Mouse (Mus musculus): Measurements from ENCODE around the gene Fam19a4. TPM values are rescaled to one million over a fixed set of nuclear protein-coding genes. Genes with fewer than 3 reads are reported as not detected.

Gene Fam19a4
- polyA plus RNA-seq, 1 experiment from 2014 or later: 8.0 TPM

DNA sequence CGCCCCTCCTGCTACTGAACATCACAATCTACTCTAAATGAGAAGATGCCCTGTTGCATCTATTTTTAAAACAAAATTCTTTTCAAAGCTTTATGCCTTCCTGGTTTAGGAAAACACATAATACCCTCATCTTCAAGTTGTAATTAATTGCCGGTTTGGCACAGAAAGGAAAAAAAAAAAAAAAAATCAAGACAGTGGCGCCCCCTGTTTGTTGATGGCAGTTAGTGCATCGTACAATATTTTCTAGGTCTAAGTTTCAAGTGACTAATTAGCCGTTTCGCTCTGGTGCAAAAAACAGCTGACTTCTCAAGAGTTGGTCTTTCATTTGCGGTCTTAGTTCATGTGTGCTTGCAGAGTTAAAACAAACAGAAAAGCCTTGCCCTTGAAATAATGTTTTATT is 207.1 kb downstream of the Fam19a4 start:
- no peak overlapping the region for H3K4me3 ChIP-seq (replicated peaks; ENCODE audit: low read depth, low read length)
- no peaks in the 10 kb centered on the region for H3K36me3 ChIP-seq (ENCODE audit: control insufficient read depth, insufficient read depth, low read length)
- WGBS: 74% methylated on average over 7 of the region's 7 CpGs
- DNase-seq: no peak
- no peaks in the 10 kb centered on the region for H3K27me3 ChIP-seq (ENCODE audit: control insufficient read depth, insufficient read depth, low read length)
- no peaks in the 10 kb centered on the region for H3K4me1 ChIP-seq (ENCODE audit: control insufficient read depth, insufficient read depth, low read length)
- no peak for ATAC-seq (ENCODE audit: low FRiP score, low TSS enrichment)
- H3K27ac ChIP-seq (replicated peaks; ENCODE audit: low read depth, low read length): no peak overlapping the region
- H3K9me3 ChIP-seq (ENCODE audit: control insufficient read depth, low read length): no peaks in the 10 kb centered on the region
- no peak overlapping the region for H3K9ac ChIP-seq (replicated peaks; ENCODE audit: low read length)
- H3K4me2 ChIP-seq (ENCODE audit: low read length): no peak overlapping the region

DNA sequence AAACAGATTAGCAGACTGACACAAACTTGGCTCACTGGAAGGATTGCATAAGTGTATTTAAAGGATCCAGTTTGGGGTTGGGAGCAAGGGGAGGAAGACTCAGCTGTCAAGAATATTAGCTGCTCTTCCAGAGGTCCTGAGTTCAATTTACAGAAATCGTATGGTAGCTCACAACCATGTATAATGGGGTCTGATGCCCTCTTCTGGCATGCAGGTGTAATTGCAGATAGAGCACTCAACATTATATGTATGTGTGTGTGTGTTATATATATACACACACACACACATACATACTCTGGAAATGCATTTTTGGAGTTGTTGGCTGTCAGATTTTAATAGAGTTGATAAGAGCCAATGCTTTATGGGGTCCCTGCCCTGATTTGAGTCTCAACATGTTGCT is 216.3 kb downstream of the Fam19a4 start:
- peak; percentile 11 for DNase-seq
- Histone ChIP-seq H3K27me3 (ENCODE audit: control insufficient read depth, insufficient read depth, low read length) (no peaks in the 10 kb centered on the region), H3K27ac (replicated peaks; ENCODE audit: low read depth, low read length) (no peak overlapping the region), H3K9me3 (ENCODE audit: control insufficient read depth, low read length) (no peaks in the 10 kb centered on the region), H3K9ac (replicated peaks; ENCODE audit: low read length) (no peak overlapping the region), H3K4me2 (ENCODE audit: low read length) (no peak overlapping the region), H3K4me3 (replicated peaks; ENCODE audit: low read depth, low read length) (no peak overlapping the region), H3K36me3 (ENCODE audit: control insufficient read depth, insufficient read depth, low read length) (no peaks in the 10 kb centered on the region), H3K4me1 (ENCODE audit: control insufficient read depth, insufficient read depth, low read length) (no peaks in the 10 kb centered on the region)
- WGBS: 27% methylated on average over 1 of the region's 1 CpGs
- ATAC-seq (ENCODE audit: low FRiP score, low TSS enrichment): no peak

DNA sequence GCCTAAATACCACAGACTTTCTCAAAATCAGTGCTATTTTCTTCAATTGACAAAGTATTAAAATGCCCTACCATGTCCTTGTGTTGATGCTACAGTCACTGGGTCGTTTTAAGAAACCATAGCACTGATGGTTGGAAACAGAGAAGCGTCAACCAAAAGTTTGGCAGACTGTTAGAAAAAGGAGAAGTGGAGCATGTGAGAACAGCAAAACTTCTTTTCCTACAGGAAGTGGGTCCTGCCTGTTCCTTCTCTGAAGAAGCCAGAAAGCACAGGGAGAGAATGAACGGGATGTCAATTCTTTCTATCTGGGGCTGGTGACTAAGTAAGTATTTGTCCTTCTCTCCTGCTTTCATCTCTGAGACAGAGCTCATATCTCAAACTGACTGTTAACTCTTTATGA is 219.6 kb downstream of the Fam19a4 start:
- Histone ChIP-seq H3K27ac (replicated peaks; ENCODE audit: low read depth, low read length) (no peak overlapping the region), H3K9me3 (ENCODE audit: control insufficient read depth, low read length) (no peaks in the 10 kb centered on the region), H3K36me3 (ENCODE audit: control insufficient read depth, insufficient read depth, low read length) (no peaks in the 10 kb centered on the region), H3K4me1 (ENCODE audit: control insufficient read depth, insufficient read depth, low read length) (no peaks in the 10 kb centered on the region), H3K9ac (replicated peaks; ENCODE audit: low read length) (no peak overlapping the region), H3K27me3 (ENCODE audit: control insufficient read depth, insufficient read depth, low read length) (no peaks in the 10 kb centered on the region), H3K4me2 (ENCODE audit: low read length) (no peak overlapping the region), H3K4me3 (replicated peaks; ENCODE audit: low read depth, low read length) (no peak overlapping the region)
- whole genome bisulfite sequencing: 86% methylated on average over 3 of the region's 3 CpGs
- ATAC-seq (ENCODE audit: low FRiP score, low TSS enrichment) (no peak), DNase-seq (no peak)

DNA sequence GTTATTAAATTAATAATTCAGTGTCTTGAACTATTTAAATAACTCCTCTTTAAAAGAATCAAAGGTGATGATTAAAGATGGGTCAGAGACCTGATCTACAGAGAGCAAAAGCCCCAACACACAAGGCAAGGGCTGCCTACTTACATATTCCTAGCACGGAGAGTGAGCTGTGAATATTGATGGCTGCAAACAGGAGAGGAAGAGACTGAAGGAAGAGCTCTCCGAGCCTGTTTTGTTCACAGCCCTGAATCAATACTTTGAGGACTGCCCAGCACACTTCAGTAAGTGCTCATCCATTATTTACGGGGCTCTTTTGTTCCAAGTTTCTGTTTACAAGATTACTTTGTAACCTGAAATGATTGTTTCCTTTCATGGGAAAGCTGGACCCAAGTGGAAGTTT is 233.6 kb downstream of the Fam19a4 start:
- ATAC-seq (ENCODE audit: low FRiP score, low TSS enrichment) (no peak), DNase-seq (peak; percentile 63)
- H3K27me3 ChIP-seq (ENCODE audit: control insufficient read depth, insufficient read depth, low read length): no peaks in the 10 kb centered on the region
- H3K4me2 ChIP-seq (ENCODE audit: low read length): no peak overlapping the region
- no peaks in the 10 kb centered on the region for H3K4me1 ChIP-seq (ENCODE audit: control insufficient read depth, insufficient read depth, low read length)
- no peak overlapping the region for H3K27ac ChIP-seq (replicated peaks; ENCODE audit: low read depth, low read length)
- H3K36me3 ChIP-seq (ENCODE audit: control insufficient read depth, insufficient read depth, low read length): no peaks in the 10 kb centered on the region
- H3K4me3 ChIP-seq (replicated peaks; ENCODE audit: low read depth, low read length): no peak overlapping the region
- 23% methylated on average over 3 of the region's 3 CpGs for WGBS
- no peak overlapping the region for H3K9ac ChIP-seq (replicated peaks; ENCODE audit: low read length)
- H3K9me3 ChIP-seq (ENCODE audit: control insufficient read depth, low read length): no peaks in the 10 kb centered on the region

DNA sequence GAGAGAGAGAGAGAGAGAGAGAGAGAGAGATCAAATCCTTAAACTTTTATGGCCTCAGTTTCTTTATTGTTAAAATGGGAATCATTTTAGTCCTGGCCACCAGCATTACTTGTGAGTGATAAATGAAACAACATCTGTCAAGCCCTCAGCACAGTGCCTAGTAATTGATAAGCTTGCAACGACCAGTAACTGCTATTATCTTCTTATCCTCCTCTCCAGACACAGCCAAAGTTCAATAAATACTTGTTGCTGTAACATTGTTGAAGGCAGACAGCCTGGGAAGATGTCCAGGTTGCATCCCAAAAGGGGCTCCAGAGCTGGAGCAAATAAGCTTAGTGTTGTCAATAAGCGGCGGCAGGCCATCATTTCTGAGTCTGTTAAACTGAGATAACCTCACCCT is 257.2 kb downstream of the Fam19a4 start:
- H3K9ac ChIP-seq (replicated peaks; ENCODE audit: low read length): no peak overlapping the region
- no peaks in the 10 kb centered on the region for H3K4me1 ChIP-seq (ENCODE audit: control insufficient read depth, insufficient read depth, low read length)
- 75% methylated on average over 3 of the region's 3 CpGs for WGBS
- H3K4me2 ChIP-seq (ENCODE audit: low read length): no peak overlapping the region
- H3K27me3 ChIP-seq (ENCODE audit: control insufficient read depth, insufficient read depth, low read length): no peaks in the 10 kb centered on the region
- no peaks in the 10 kb centered on the region for H3K9me3 ChIP-seq (ENCODE audit: control insufficient read depth, low read length)
- H3K36me3 ChIP-seq (ENCODE audit: control insufficient read depth, insufficient read depth, low read length): no peaks in the 10 kb centered on the region
- H3K27ac ChIP-seq (replicated peaks; ENCODE audit: low read depth, low read length): no peak overlapping the region
- no peak overlapping the region for H3K4me3 ChIP-seq (replicated peaks; ENCODE audit: low read depth, low read length)
- peak; percentile 14 for DNase-seq
- ATAC-seq (ENCODE audit: low FRiP score, low TSS enrichment): no peak

DNA sequence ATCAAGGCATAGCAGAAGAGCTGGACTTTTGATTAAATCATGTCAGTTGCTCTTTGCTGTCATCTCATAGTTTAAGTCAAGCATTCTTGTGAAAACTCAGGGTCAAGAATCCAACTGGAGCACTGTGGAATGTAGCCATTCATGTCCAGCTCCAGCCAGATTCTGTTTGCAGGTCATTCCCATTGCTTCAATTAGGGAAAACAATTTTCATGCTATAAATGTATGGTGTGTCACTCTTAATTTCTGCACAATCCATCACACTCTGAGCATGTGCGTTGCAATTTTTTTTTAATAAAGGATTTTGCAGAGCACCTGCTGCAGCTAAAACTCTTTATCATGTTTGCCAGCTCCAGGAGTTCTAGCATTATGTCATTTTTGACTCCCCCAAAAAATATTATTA is 261.5 kb downstream of the Fam19a4 start:
- no peak for DNase-seq
- Histone ChIP-seq H3K27me3 (ENCODE audit: control insufficient read depth, insufficient read depth, low read length) (no peaks in the 10 kb centered on the region), H3K9ac (replicated peaks; ENCODE audit: low read length) (no peak overlapping the region), H3K4me1 (ENCODE audit: control insufficient read depth, insufficient read depth, low read length) (no peaks in the 10 kb centered on the region), H3K27ac (replicated peaks; ENCODE audit: low read depth, low read length) (no peak overlapping the region), H3K4me2 (ENCODE audit: low read length) (no peak overlapping the region), H3K36me3 (ENCODE audit: control insufficient read depth, insufficient read depth, low read length) (no peaks in the 10 kb centered on the region), H3K9me3 (ENCODE audit: control insufficient read depth, low read length) (no peaks in the 10 kb centered on the region), H3K4me3 (replicated peaks; ENCODE audit: low read depth, low read length) (no peak overlapping the region)
- WGBS: 83% methylated on average over 1 of the region's 1 CpGs
- no peak for ATAC-seq (ENCODE audit: low FRiP score, low TSS enrichment)

DNA sequence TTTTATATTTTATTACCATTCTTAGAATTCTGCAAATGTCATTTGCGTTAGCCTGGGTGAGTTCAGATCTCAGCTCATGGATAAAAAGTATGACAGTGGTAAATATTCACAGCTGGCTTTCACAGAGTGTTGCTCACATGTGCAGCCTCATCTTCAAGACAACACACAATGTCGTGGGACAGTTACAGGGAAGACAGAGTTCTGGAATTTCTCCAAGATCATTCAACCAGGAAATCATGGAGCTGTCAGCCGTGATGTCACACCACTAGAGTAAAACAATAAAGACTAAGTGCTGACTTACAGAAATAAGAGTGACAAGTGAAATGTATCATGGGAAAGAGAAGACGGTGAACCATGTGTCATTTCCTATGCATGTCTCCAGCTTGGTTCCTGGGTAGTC is 262.8 kb downstream of the Fam19a4 start:
- Histone ChIP-seq H3K9me3 (ENCODE audit: control insufficient read depth, low read length) (no peaks in the 10 kb centered on the region), H3K4me1 (ENCODE audit: control insufficient read depth, insufficient read depth, low read length) (no peaks in the 10 kb centered on the region), H3K4me2 (ENCODE audit: low read length) (no peak overlapping the region), H3K27me3 (ENCODE audit: control insufficient read depth, insufficient read depth, low read length) (no peaks in the 10 kb centered on the region), H3K27ac (replicated peaks; ENCODE audit: low read depth, low read length) (no peak overlapping the region), H3K36me3 (ENCODE audit: control insufficient read depth, insufficient read depth, low read length) (no peaks in the 10 kb centered on the region), H3K9ac (replicated peaks; ENCODE audit: low read length) (no peak overlapping the region), H3K4me3 (replicated peaks; ENCODE audit: low read depth, low read length) (no peak overlapping the region)
- WGBS: 82% methylated on average over 4 of the region's 4 CpGs
- no peak for DNase-seq
- no peak for ATAC-seq (ENCODE audit: low FRiP score, low TSS enrichment)

Other genes starting within 250 kb of the Fam19a4 start
- 5.2 and 9.1 TPM in 2 replicates for gene Eogt, start 88.8 kb upstream of the Fam19a4 start, polyA plus RNA-seq (2014; fragmentation: Nextera tagmentation; extraction: Ambion mirVana)
- 37.5 and 42.7 TPM in 2 replicates for gene Tmf1, start 118.7 kb upstream of the Fam19a4 start, polyA plus RNA-seq (2014; fragmentation: Nextera tagmentation; extraction: Ambion mirVana)
- gene Uba3, start 145.2 kb upstream of the Fam19a4 start, polyA plus RNA-seq (2014; fragmentation: Nextera tagmentation; extraction: Ambion mirVana): 97.7 and 98.5 TPM in 2 replicates
- gene Arl6ip5, start 150.3 kb upstream of the Fam19a4 start, polyA plus RNA-seq (2014; fragmentation: Nextera tagmentation; extraction: Ambion mirVana): 70.7 and 113 TPM in 2 replicates
- not detected in 2 replicates for gene Lmod3, start 192.3 kb upstream of the Fam19a4 start, polyA plus RNA-seq (2014; fragmentation: Nextera tagmentation; extraction: Ambion mirVana)